Mouse (Mus musculus) forebrain, embryonic 14.5 days (tissue): ENCODE measurements at regions not wholly inside any gene's neighbourhood (a gene's known extent, or its start where the extent isn't known, plus 50 kb on each side); places are given as distances from the start of the nearest gene placed in this dataset.

Source experiments
- ATAC-seq: fragments of 200-750 bp; cut with Nextera tagmentation; 2 replicates; pipeline ENCODE4 v1.8.0; 2017; ENCODE audit warnings: mild to moderate bottlenecking, moderate library complexity
- DNase-seq: peaks from one replicate; pipeline ENCODE4 v3.0.0-alpha.2; 2015; ENCODE audit warnings: low spot score
- H3K27ac ChIP-seq: fragments of 300-500 bp; sonication (generic); 2 replicates; pipeline ENCODE4 v1.5.1; 2014; ENCODE audit warnings: low read depth, mild to moderate bottlenecking, control low read depth, low read length, moderate library complexity
- H3K27me3 ChIP-seq: fragments of 300-500 bp; sonication (generic); replicated peaks from 2 replicates; pipeline ENCODE4 v1.6.1; 2014; ENCODE audit warnings: low read length, control low read depth, mixed read lengths; ENCODE audit not compliant: control insufficient read depth, insufficient read depth
- H3K36me3 ChIP-seq: fragments of 300-500 bp; sonication (generic); 2 replicates; pipeline ENCODE4 v1.6.1; 2014; ENCODE audit warnings: low read length, control low read depth; ENCODE audit not compliant: control insufficient read depth, insufficient read depth
- H3K4me1 ChIP-seq: fragments of 300-500 bp; sonication (generic); 2 replicates; pipeline ENCODE4 v1.6.1; 2014; ENCODE audit warnings: antibody characterized with exemption, low read length, control low read depth; ENCODE audit not compliant: control insufficient read depth, insufficient read depth
- H3K4me2 ChIP-seq: fragments of 300-500 bp; sonication (generic); 2 replicates; pipeline ENCODE4 v1.6.1; 2014; ENCODE audit warnings: mild to moderate bottlenecking, control low read depth, low read length
- H3K4me3 ChIP-seq: fragments of 300-500 bp; sonication (generic); 2 replicates; pipeline ENCODE4 v1.5.1; 2014; ENCODE audit warnings: low read depth, low read length, control low read depth
- H3K9ac ChIP-seq: fragments of 300-500 bp; sonication (generic); 2 replicates; pipeline ENCODE4 v1.6.1; 2014; ENCODE audit warnings: mild to moderate bottlenecking, low read length, control low read depth, moderate library complexity
- H3K9me3 ChIP-seq: fragments of 300-500 bp; sonication (generic); replicated peaks from 2 replicates; pipeline ENCODE4 v1.6.1; 2016; ENCODE audit warnings: low read length, control low read depth, mixed read lengths; ENCODE audit not compliant: control insufficient read depth
- WGBS: fragments of 180-500 bp; shearing (Covaris S2); extraction: QIAGEN DNeasy Blood & Tissue Kit; methylation state at CpG from one replicate; pipeline ENCODE4 v1.1.7; 2014; 5-methylcytosine and 5-hydroxymethylcytosine counted together

GRCm38 (mm10) chr14:111971857-111972256 is 297.0 kb downstream of the Slitrk5 start:
- Histone ChIP-seq H3K27me3 (no peaks in the 10 kb centered on the region), H3K4me3 (no peak overlapping the region), H3K9me3 (no peaks in the 10 kb centered on the region), H3K27ac (no peak overlapping the region), H3K4me1 (no peaks in the 10 kb centered on the region), H3K9ac (no peak overlapping the region), H3K36me3 (no peaks in the 10 kb centered on the region), H3K4me2 (no peak overlapping the region)
- ATAC-seq (no peak), DNase-seq (no peak)
- WGBS: 40% methylated on average over 3 of the region's 3 CpGs

GRCm38 (mm10) chr14:111995809-111996458 is 321.0 kb downstream of the Slitrk5 start:
- DNase-seq (peak; percentile 79), ATAC-seq (peak; percentile 91; the same call in 1 of the 2 replicates)
- 45% methylated on average over 5 of the region's 5 CpGs for WGBS
- no peak overlapping the region for H3K4me2 ChIP-seq
- no peaks in the 10 kb centered on the region for H3K36me3 ChIP-seq
- H3K27ac ChIP-seq: no peak overlapping the region
- 0 out of 2 replicates have a peak, but pooled peaks cover 3% of the 10 kb centered on the region for H3K9me3 ChIP-seq
- no peaks in the 10 kb centered on the region for H3K27me3 ChIP-seq
- no peak overlapping the region for H3K4me3 ChIP-seq
- no peak overlapping the region for H3K9ac ChIP-seq
- H3K4me1 ChIP-seq: 0 out of 2 replicates have a peak, but pooled peaks cover 2% of the 10 kb centered on the region

- H3K27ac ChIP-seq: no peak overlapping the region
- H3K9me3 ChIP-seq: 0 out of 2 replicates have a peak, but pooled peaks cover 3% of the 10 kb centered on the region
- no peak overlapping the region for H3K9ac ChIP-seq
- no peak overlapping the region for H3K4me3 ChIP-seq
- no peaks in the 10 kb centered on the region for H3K27me3 ChIP-seq
- ATAC-seq: no peak
- H3K4me1 ChIP-seq: no peaks in the 10 kb centered on the region
- no peaks in the 10 kb centered on the region for H3K36me3 ChIP-seq
- H3K4me2 ChIP-seq: no peak overlapping the region
- no peak for DNase-seq
- 89% methylated on average over 2 of the region's 2 CpGs for whole genome bisulfite sequencing
Observed at GRCm38 (mm10) chr14:112002146-112002545, 327.2 kb downstream of the Slitrk5 start.

GRCm38 (mm10) chr14:112002881-112003280 is 328.0 kb downstream of the Slitrk5 start:
- H3K9ac ChIP-seq: no peak overlapping the region
- WGBS: 79% methylated on average over 3 of the region's 3 CpGs
- DNase-seq: peak; percentile 16
- H3K4me2 ChIP-seq: no peak overlapping the region
- no peaks in the 10 kb centered on the region for H3K4me1 ChIP-seq
- H3K27ac ChIP-seq: no peak overlapping the region
- 0 out of 2 replicates have a peak, but pooled peaks cover 3% of the 10 kb centered on the region for H3K9me3 ChIP-seq
- no peak overlapping the region for H3K4me3 ChIP-seq
- H3K27me3 ChIP-seq: no peaks in the 10 kb centered on the region
- no peaks in the 10 kb centered on the region for H3K36me3 ChIP-seq
- ATAC-seq: no peak

- Histone ChIP-seq H3K9me3 (no peaks in the 10 kb centered on the region), H3K4me2 (no peak overlapping the region), H3K4me1 (no peaks in the 10 kb centered on the region), H3K27ac (no peak overlapping the region), H3K9ac (no peak overlapping the region), H3K4me3 (no peak overlapping the region), H3K36me3 (no peaks in the 10 kb centered on the region), H3K27me3 (no peaks in the 10 kb centered on the region)
- WGBS: 85% methylated on average over 3 of the region's 3 CpGs
- no peak for DNase-seq
- ATAC-seq: no peak
Observed at GRCm38 (mm10) chr14:112008651-112009050, 333.8 kb downstream of the Slitrk5 start.

- WGBS: 74% methylated on average over 3 of the region's 3 CpGs
- no peaks in the 10 kb centered on the region for H3K4me1 ChIP-seq
- DNase-seq (no peak), ATAC-seq (no peak)
- H3K4me2 ChIP-seq: no peak overlapping the region
- H3K9me3 ChIP-seq: no peaks in the 10 kb centered on the region
- H3K36me3 ChIP-seq: no peaks in the 10 kb centered on the region
- no peak overlapping the region for H3K4me3 ChIP-seq
- H3K27me3 ChIP-seq: no peaks in the 10 kb centered on the region
- H3K9ac ChIP-seq: no peak overlapping the region
- no peak overlapping the region for H3K27ac ChIP-seq
Observed at GRCm38 (mm10) chr14:112029331-112029730, 354.4 kb downstream of the Slitrk5 start.

- WGBS: 85% methylated on average over 1 of the region's 1 CpGs
- DNase-seq (no peak), ATAC-seq (no peak)
- Histone ChIP-seq H3K4me1 (no peaks in the 10 kb centered on the region), H3K4me2 (no peak overlapping the region), H3K27me3 (no peaks in the 10 kb centered on the region), H3K27ac (no peak overlapping the region), H3K36me3 (no peaks in the 10 kb centered on the region), H3K4me3 (no peak overlapping the region), H3K9ac (no peak overlapping the region), H3K9me3 (no peaks in the 10 kb centered on the region)
Observed at GRCm38 (mm10) chr14:112075071-112075470, 400.2 kb downstream of the Slitrk5 start.
